Mouse (Mus musculus) myocyte (in vitro differentiated cells): ENCODE measurements around the gene Ndufb4.

Experiments
- POLR2A ChIP-seq: IDR thresholded peaks from one replicate; pipeline ENCODE4 v1.6.1; 2011; ENCODE audit warnings: low read depth, mild to moderate bottlenecking, control low read depth, moderate library complexity; ENCODE audit not compliant: insufficient read length
- POLR2AphosphoS2 ChIP-seq: IDR thresholded peaks from one replicate; pipeline ENCODE4 v1.6.1; 2011; ENCODE audit warnings: low read depth, control low read depth; ENCODE audit not compliant: insufficient read length
- REST ChIP-seq: IDR thresholded peaks from one replicate; pipeline ENCODE4 v1.6.1; 2011; ENCODE audit warnings: mild to moderate bottlenecking, control low read depth, moderate library complexity; ENCODE audit not compliant: insufficient read depth, insufficient read length
- TCF12 ChIP-seq: IDR thresholded peaks from one replicate; pipeline ENCODE4 v1.6.1; 2011; ENCODE audit warnings: mild to moderate bottlenecking, control low read depth; ENCODE audit not compliant: poor library complexity, insufficient read depth, severe bottlenecking
- USF1 ChIP-seq: IDR thresholded peaks from one replicate; pipeline ENCODE4 v1.6.1; 2011; ENCODE audit warnings: low read depth, mild to moderate bottlenecking, control low read depth, moderate library complexity

DNA sequence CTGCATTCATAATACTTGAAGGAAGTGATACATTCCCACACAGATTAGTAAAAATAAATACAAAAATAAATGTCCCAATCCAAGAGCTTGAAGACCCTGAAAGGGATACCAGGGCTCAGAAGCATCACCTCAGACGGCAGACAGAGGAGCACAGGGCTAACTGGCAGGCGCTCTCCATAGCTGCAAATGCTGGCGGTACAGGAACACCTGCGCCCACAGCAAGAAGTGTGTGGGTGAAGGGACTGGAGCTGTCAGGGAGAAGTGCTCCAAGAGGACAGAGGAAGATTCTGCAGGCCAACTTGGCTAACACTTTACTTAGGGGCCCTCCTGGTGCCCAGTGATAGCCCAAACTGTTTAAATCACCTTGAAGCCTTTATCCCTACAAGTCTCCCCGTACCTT lies 42.2 kb downstream of the Ndufb4 start:
- no peak for TF ChIP-seq TCF12
- TF ChIP-seq USF1, result no peak
- TF ChIP-seq POLR2A, result no peak
- TF ChIP-seq POLR2AphosphoS2, result no peak
- TF ChIP-seq REST, result no peak
